Mouse (Mus musculus) CD8-positive naive resting alpha-beta T cell, adult 2 months (primary cell): ENCODE measurements around the gene Rph3a.
A peak's percentile ranks its signal among the peaks of the same experiment; 100 is the strongest.
"Not testable (repeated sequence)": the region's sequence is repeated elsewhere in the genome, so short reads cannot be mapped to it uniquely, and the experiment has no call there.

ENCODE experiments used
- DNase-seq, 2 experiments: peaks; one replicate each; pipeline ENCODE4 v3.0.0; 2022; ENCODE audit warnings: low read depth in 2 of 2, low spot score in 2 of 2

The Rph3a gene

GRCm38 (mm10) chr5:120974522-120974921, 35.4 kb downstream of the Rph3a start:
- DNase-seq, result no peak

DNA sequence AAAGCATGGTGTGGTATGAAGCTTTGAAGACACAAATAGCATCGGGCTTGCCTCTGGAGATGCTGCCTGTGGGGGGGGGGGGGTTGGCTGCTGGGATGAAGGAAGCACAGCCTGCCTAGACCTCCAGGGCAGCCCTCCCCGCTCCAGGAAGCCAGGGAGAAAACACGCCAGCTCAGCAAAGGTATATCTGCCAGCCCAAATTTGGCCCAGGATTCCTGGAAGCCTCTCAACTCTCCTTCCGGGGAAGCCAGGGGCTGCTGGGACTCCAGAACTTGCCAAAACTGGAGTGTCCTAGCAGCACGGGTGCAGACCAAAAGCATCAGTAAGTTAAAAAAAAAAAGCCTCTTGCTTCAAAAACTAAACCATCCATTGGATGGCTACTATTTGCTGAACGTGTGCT, 37.6 kb downstream of the Rph3a start:
- no peak for DNase-seq

- DNase-seq, result no peak
Measured at GRCm38 (mm10) chr5:120971326-120971725, 38.6 kb downstream of the Rph3a start.

GRCm38 (mm10) chr5:120969703-120970102, 40.2 kb downstream of the Rph3a start:
- DNase-seq, result no peak

GRCm38 (mm10) chr5:120968799-120969198, 41.1 kb downstream of the Rph3a start:
- no peak for DNase-seq

- DNase-seq, result no peak
Measured at GRCm38 (mm10) chr5:120968134-120968532, 41.8 kb downstream of the Rph3a start.

- DNase-seq, result no peak
Measured at GRCm38 (mm10) chr5:120967355-120968133, 42.3 kb downstream of the Rph3a start.

GRCm38 (mm10) chr5:120966894-120967293, 43.0 kb downstream of the Rph3a start:
- no peak for DNase-seq

- no peak for DNase-seq
Measured at GRCm38 (mm10) chr5:120966156-120966555, 43.7 kb downstream of the Rph3a start.

DNA sequence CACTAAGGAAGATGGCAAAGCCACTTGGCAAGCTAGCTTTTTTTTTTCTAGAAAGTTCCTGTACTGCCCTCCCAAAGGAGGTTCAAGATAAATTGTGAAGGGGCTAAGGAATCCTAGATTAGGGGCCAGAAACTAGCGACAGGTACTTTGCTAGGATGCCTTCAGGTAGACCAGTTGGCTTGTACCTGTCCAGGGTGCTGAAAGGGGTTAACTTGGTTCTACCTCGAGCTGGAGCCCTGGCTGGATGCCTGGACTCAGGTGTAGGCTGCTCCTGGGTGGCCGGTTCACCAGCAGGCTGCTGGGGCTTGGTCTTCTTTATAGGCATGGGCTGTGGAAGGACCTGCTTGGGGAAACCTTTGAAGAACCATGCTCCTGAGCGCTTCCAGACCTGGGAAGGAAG, 48.9 kb downstream of the Rph3a start:
- no peak for DNase-seq

DNA sequence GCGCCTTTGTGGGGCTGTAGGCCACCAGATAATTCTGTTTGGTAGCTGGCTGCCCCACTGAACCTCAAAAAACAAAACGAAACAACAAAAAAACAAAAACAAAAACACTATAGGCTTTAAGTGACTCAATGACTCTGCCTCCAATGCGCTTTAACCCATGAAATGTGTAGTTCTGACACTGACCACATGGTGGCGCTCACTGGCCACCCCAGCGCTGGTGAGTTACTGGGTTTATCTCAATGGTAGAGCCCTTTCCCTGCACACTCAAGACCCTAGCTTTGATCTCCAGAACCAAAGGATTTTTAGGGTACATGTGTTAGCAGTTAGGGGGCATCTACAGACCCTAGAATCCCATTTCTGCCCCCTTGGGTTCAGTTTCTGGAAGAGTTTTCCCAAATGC, 55.9 kb downstream of the Rph3a start:
- DNase-seq, result peak in 1 of 2 experiments; percentile 7

DNA sequence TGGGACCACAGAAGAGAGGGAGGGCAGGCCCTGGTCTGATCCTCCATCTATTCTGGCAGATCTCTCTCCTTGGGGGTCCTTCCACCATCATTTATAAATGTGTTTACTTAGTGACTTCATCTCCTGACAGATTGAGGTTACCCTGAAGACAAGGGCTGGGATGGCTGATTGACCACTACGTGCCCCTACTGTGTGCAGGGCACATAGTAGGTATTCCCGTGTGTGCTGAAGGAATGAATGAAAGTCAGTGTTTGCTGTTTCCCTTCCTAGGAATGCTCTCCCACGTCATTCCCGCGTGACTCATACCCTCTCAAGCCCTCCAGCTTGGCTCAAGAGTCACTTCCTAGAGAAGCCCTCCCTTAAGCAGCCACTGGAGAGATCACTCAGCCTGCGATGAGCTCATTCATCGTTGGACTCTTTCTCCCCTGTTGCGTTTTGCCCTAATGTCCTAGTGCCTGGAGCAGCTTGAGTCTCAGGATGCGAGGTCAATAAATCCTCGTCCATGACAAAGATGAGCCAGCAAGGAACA, 57.6 kb downstream of the Rph3a start:
- no peak for DNase-seq

- DNase-seq, result no peak
Measured at GRCm38 (mm10) chr5:120942076-120942475, 67.8 kb downstream of the Rph3a start.

DNA sequence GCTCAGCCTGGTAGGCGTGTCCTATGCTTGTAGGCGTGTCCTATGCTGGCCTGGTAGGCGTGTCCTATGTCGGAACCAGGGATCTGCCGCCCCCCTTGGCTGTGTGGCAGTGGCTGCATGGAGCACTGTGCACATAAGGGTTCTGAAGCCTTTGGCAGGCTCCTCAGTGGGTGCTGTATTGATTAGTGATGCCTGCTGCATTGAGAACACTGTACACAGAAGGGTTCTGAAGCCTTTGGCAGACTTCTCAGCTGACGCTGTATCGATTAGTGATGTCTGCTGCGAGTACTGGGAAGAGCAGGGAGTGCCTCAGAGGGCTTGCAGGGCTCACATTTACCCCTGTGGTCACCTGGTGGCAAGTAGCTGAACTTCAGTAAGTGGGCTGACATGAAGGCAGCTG, 71.3 kb downstream of the Rph3a start:
- no peak for DNase-seq

- no peak for DNase-seq
Measured at GRCm38 (mm10) chr5:120937841-120938240, 72.1 kb downstream of the Rph3a start.

GRCm38 (mm10) chr5:120933966-120934365, 75.9 kb downstream of the Rph3a start:
- no peak for DNase-seq

- DNase-seq, result no peak
Measured at GRCm38 (mm10) chr5:120927036-120927435, 82.9 kb downstream of the Rph3a start.

DNA sequence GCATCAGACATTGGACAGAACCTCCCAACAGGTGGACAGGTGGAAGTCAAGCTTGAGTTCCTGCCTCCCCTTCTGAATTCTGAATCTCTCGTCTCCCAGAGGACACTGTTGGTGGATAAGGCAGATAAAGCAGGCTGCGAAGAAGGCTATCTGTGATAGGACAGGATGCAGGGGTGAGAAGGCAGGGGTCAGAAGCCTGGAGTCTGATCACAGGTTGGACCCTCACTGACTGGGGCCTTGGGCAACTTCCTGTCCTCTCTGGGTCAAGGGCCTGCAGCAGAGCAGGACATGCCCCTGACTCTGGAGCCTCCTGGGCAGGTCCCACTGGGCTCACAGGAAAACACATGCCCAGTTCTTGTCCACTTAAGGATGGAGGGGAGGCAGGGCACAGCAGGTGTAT, 83.6 kb downstream of the Rph3a start:
- not testable (repeated sequence) for DNase-seq

DNA sequence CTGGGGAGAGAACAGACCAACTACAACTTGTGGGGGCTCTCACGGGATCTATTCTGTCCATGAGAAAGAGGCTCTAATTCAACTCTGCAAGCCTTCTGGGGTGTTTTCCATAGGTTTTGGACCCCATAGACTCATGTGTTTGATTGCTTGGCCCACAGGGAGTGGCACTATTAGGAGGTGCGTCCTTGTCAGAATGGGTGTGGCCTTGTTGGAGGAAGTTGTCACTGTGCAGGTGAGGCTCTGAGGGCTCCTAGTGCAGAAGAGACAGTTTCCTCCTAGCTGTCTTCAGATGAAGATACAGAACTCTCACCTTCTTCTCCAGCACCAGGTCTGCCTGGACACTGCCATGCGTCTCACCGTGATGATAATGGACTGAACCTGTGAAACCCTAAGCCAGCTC, 85.4 kb downstream of the Rph3a start:
- DNase-seq, result not testable (repeated sequence)

- no peak for DNase-seq
Measured at GRCm38 (mm10) chr5:120923969-120924368, 85.9 kb downstream of the Rph3a start.

- DNase-seq, result no peak
Measured at GRCm38 (mm10) chr5:120920296-120920695, 89.6 kb downstream of the Rph3a start.

GRCm38 (mm10) chr5:120919156-120919935, 90.5 kb downstream of the Rph3a start:
- not testable (repeated sequence) for DNase-seq
